Mouse (Mus musculus): ENCODE measurements around the gene Impad1. TPM values are rescaled to one million over a fixed set of nuclear protein-coding genes. Genes with fewer than 3 reads are reported as not detected.

Gene Impad1
- polyA plus RNA-seq (2014; fragmentation: Nextera tagmentation; extraction: Ambion mirVana), result 50.4 and 58.0 TPM in 2 replicates

- peak within 1 kb of the TSS; percentile 94 for H3K4me3 ChIP-seq (ENCODE audit: low read depth, low read length)
- peak within 1 kb of the TSS; percentile 95 for H3K9ac ChIP-seq (replicated peaks; ENCODE audit: low read length)
- H3K27me3 ChIP-seq (ENCODE audit: control insufficient read depth, insufficient read depth, low read length), result no peaks in the 10 kb centered on the region
- no peaks in the 10 kb centered on the region for H3K4me1 ChIP-seq (ENCODE audit: control insufficient read depth, insufficient read depth, low read length)
- H3K9me3 ChIP-seq (replicated peaks; ENCODE audit: control insufficient read depth, low read length), result no peaks in the 10 kb centered on the region
- DNase-seq (ENCODE audit: low spot score) (peak; percentile 86), ATAC-seq (replicated peaks; ENCODE audit: insufficient number of reproducible peaks, low FRiP score, low TSS enrichment, low read depth) (peak; percentile 96)
- H3K36me3 ChIP-seq (replicated peaks; ENCODE audit: control insufficient read depth, insufficient read depth, low read depth, low read length), result no peaks in the 10 kb centered on the region
- WGBS, result 1% methylated on average over 48 of the region's 48 CpGs
- H3K4me2 ChIP-seq (ENCODE audit: low read depth, low read length), result peak within 1 kb of the TSS; percentile 36
- H3K27ac ChIP-seq (replicated peaks; ENCODE audit: low read depth, low read length), result peak within 1 kb of the TSS; percentile 75
Measured at GRCm38 (mm10) chr4:4792992-4793834, at the start of gene Impad1. Impad1 (minus strand) TSS chr4:4793355.

GRCm38 (mm10) chr4:4840145-4840544, 47.0 kb upstream of the Impad1 start:
- Histone ChIP-seq H3K27ac (replicated peaks; ENCODE audit: low read depth, low read length) (no peak overlapping the region), H3K9ac (replicated peaks; ENCODE audit: low read length) (no peak overlapping the region), H3K4me3 (ENCODE audit: low read depth, low read length) (no peak overlapping the region), H3K9me3 (replicated peaks; ENCODE audit: control insufficient read depth, low read length) (no peaks in the 10 kb centered on the region), H3K27me3 (ENCODE audit: control insufficient read depth, insufficient read depth, low read length) (no peaks in the 10 kb centered on the region), H3K4me2 (ENCODE audit: low read depth, low read length) (no peak overlapping the region), H3K36me3 (replicated peaks; ENCODE audit: control insufficient read depth, insufficient read depth, low read depth, low read length) (no peaks in the 10 kb centered on the region), H3K4me1 (ENCODE audit: control insufficient read depth, insufficient read depth, low read length) (no peaks in the 10 kb centered on the region)
- ATAC-seq (replicated peaks; ENCODE audit: insufficient number of reproducible peaks, low FRiP score, low TSS enrichment, low read depth) (no peak), DNase-seq (ENCODE audit: low spot score) (no peak)
- 61% methylated on average over 1 of the region's 1 CpGs for WGBS

- no peaks in the 10 kb centered on the region for H3K36me3 ChIP-seq (replicated peaks; ENCODE audit: control insufficient read depth, insufficient read depth, low read depth, low read length)
- H3K9ac ChIP-seq (replicated peaks; ENCODE audit: low read length), result no peak overlapping the region
- H3K27ac ChIP-seq (replicated peaks; ENCODE audit: low read depth, low read length), result no peak overlapping the region
- 75% methylated on average over 5 of the region's 5 CpGs for WGBS
- DNase-seq (ENCODE audit: low spot score), result no peak
- ATAC-seq (replicated peaks; ENCODE audit: insufficient number of reproducible peaks, low FRiP score, low TSS enrichment, low read depth), result no peak
- no peak overlapping the region for H3K4me3 ChIP-seq (ENCODE audit: low read depth, low read length)
- no peaks in the 10 kb centered on the region for H3K9me3 ChIP-seq (replicated peaks; ENCODE audit: control insufficient read depth, low read length)
- no peaks in the 10 kb centered on the region for H3K27me3 ChIP-seq (ENCODE audit: control insufficient read depth, insufficient read depth, low read length)
- no peaks in the 10 kb centered on the region for H3K4me1 ChIP-seq (ENCODE audit: control insufficient read depth, insufficient read depth, low read length)
- no peak overlapping the region for H3K4me2 ChIP-seq (ENCODE audit: low read depth, low read length)
Measured at GRCm38 (mm10) chr4:4833789-4834295, 40.7 kb upstream of the Impad1 start.

GRCm38 (mm10) chr4:4828131-4828530, 35.0 kb upstream of the Impad1 start:
- Histone ChIP-seq H3K27ac (replicated peaks; ENCODE audit: low read depth, low read length) (no peak overlapping the region), H3K27me3 (ENCODE audit: control insufficient read depth, insufficient read depth, low read length) (no peaks in the 10 kb centered on the region), H3K4me3 (ENCODE audit: low read depth, low read length) (no peak overlapping the region), H3K4me1 (ENCODE audit: control insufficient read depth, insufficient read depth, low read length) (no peaks in the 10 kb centered on the region), H3K36me3 (replicated peaks; ENCODE audit: control insufficient read depth, insufficient read depth, low read depth, low read length) (no peaks in the 10 kb centered on the region), H3K9me3 (replicated peaks; ENCODE audit: control insufficient read depth, low read length) (no peaks in the 10 kb centered on the region), H3K9ac (replicated peaks; ENCODE audit: low read length) (no peak overlapping the region), H3K4me2 (ENCODE audit: low read depth, low read length) (no peak overlapping the region)
- WGBS, result 71% methylated on average over 2 of the region's 2 CpGs
- no peak for ATAC-seq (replicated peaks; ENCODE audit: insufficient number of reproducible peaks, low FRiP score, low TSS enrichment, low read depth)
- DNase-seq (ENCODE audit: low spot score), result no peak

- WGBS, result 77% methylated on average over 1 of the region's 1 CpGs
- no peak overlapping the region for H3K4me3 ChIP-seq (ENCODE audit: low read depth, low read length)
- no peak overlapping the region for H3K27ac ChIP-seq (replicated peaks; ENCODE audit: low read depth, low read length)
- DNase-seq (ENCODE audit: low spot score), result no peak
- no peaks in the 10 kb centered on the region for H3K4me1 ChIP-seq (ENCODE audit: control insufficient read depth, insufficient read depth, low read length)
- no peaks in the 10 kb centered on the region for H3K27me3 ChIP-seq (ENCODE audit: control insufficient read depth, insufficient read depth, low read length)
- no peak overlapping the region for H3K4me2 ChIP-seq (ENCODE audit: low read depth, low read length)
- H3K9ac ChIP-seq (replicated peaks; ENCODE audit: low read length), result no peak overlapping the region
- H3K9me3 ChIP-seq (replicated peaks; ENCODE audit: control insufficient read depth, low read length), result no peaks in the 10 kb centered on the region
- no peak for ATAC-seq (replicated peaks; ENCODE audit: insufficient number of reproducible peaks, low FRiP score, low TSS enrichment, low read depth)
- H3K36me3 ChIP-seq (replicated peaks; ENCODE audit: control insufficient read depth, insufficient read depth, low read depth, low read length), result no peaks in the 10 kb centered on the region
Measured at GRCm38 (mm10) chr4:4822119-4822518, 29.0 kb upstream of the Impad1 start.

GRCm38 (mm10) chr4:4792141-4792991, 789 bp downstream of the Impad1 start:
- Histone ChIP-seq H3K9me3 (replicated peaks; ENCODE audit: control insufficient read depth, low read length) (no peaks in the 10 kb centered on the region), H3K9ac (replicated peaks; ENCODE audit: low read length) (peak overlapping the region; percentile 95), H3K4me1 (ENCODE audit: control insufficient read depth, insufficient read depth, low read length) (no peaks in the 10 kb centered on the region), H3K27me3 (ENCODE audit: control insufficient read depth, insufficient read depth, low read length) (no peaks in the 10 kb centered on the region), H3K4me2 (ENCODE audit: low read depth, low read length) (peak overlapping the region; percentile 36), H3K4me3 (ENCODE audit: low read depth, low read length) (peak overlapping the region; percentile 94), H3K27ac (replicated peaks; ENCODE audit: low read depth, low read length) (peak overlapping the region; percentile 75), H3K36me3 (replicated peaks; ENCODE audit: control insufficient read depth, insufficient read depth, low read depth, low read length) (no peaks in the 10 kb centered on the region)
- DNase-seq (ENCODE audit: low spot score), result peak; percentile 52
- peak; percentile 75 for ATAC-seq (replicated peaks; ENCODE audit: insufficient number of reproducible peaks, low FRiP score, low TSS enrichment, low read depth)
- WGBS, result 1% methylated on average over 61 of the region's 61 CpGs

- Histone ChIP-seq H3K27ac (replicated peaks; ENCODE audit: low read depth, low read length) (no peak overlapping the region), H3K36me3 (replicated peaks; ENCODE audit: control insufficient read depth, insufficient read depth, low read depth, low read length) (no peaks in the 10 kb centered on the region), H3K9ac (replicated peaks; ENCODE audit: low read length) (no peak overlapping the region), H3K9me3 (replicated peaks; ENCODE audit: control insufficient read depth, low read length) (no peaks in the 10 kb centered on the region), H3K4me1 (ENCODE audit: control insufficient read depth, insufficient read depth, low read length) (no peaks in the 10 kb centered on the region), H3K4me3 (ENCODE audit: low read depth, low read length) (no peak overlapping the region; the same call in 1 of the 2 replicates), H3K4me2 (ENCODE audit: low read depth, low read length) (no peak overlapping the region; the same call in 1 of the 2 replicates), H3K27me3 (ENCODE audit: control insufficient read depth, insufficient read depth, low read length) (no peaks in the 10 kb centered on the region)
- ATAC-seq (replicated peaks; ENCODE audit: insufficient number of reproducible peaks, low FRiP score, low TSS enrichment, low read depth) (no peak), DNase-seq (ENCODE audit: low spot score) (no peak)
- WGBS, result 88% methylated on average over 1 of the region's 1 CpGs
Measured at GRCm38 (mm10) chr4:4791180-4791579, 2.0 kb downstream of the Impad1 start.

Data from embryonic facial prominence, embryonic 11.5 days (tissue).